In the genomic region with DNA sequence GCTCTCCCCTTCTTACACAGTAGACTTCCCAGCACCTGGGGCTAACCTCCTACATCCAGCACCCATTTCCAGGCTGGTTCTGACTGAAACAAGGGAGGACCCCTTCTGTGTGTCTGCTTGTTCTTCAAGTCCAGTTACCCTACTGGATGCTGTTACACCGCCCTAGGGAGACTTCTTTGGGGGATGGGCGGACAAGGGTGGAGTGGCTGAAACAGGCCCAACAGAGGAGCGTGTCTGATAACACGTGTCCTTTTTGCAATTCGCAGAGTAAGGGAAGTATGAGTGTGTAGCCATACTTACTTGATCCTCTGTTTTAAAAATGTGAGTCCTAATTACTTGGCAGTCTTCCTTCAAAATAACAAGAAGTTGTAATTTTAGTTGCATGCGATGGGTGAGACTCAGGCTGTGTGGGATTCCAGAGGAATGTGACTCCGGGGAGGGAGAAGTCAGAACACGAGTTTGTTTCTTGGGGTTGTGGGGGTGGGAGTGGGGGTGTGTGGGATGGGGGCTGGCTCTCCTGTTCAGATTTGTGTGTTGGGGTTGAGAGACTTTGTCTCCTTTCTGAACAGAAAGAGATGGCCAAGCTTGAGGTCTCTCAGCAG, we compare ENCODE assay signal across 16 mouse cellular contexts.
DNase-seq lines count a peak whose midpoint lies in the region; ATAC-seq and TF ChIP-seq lines count a peak whose summit lies in the region.
"Had no signal": no experiment of that assay in that cellular context is flagged by ENCODE, and none has a peak within 500 bp of the region (broad histone marks: within the 10 kb centered on the region; RNA-seq: fewer than 3 reads in every experiment).

No protein-coding gene starts in this region.

- peaks cover 52% of the 10 kb centered on the region for H3K4me1 ChIP-seq in embryonic facial prominence, embryonic 12.5 days
- H3K4me1 ChIP-seq in embryonic facial prominence, embryonic 10.5 days: peaks cover 51% of the 10 kb centered on the region
- peaks cover 31% of the 10 kb centered on the region for H3K4me1 ChIP-seq in kidney, postnatal 0 days (replicated peaks; ENCODE audit: insufficient read depth, low read length)
- peaks cover 24% of the 10 kb centered on the region for H3K4me1 ChIP-seq in stomach, embryonic 14.5 days (ENCODE audit: control insufficient read depth, insufficient read depth, low read length)
- H3K4me1 ChIP-seq in stomach, postnatal 0 days (replicated peaks; ENCODE audit: control insufficient read depth, insufficient read depth): 0 out of 2 replicates have a peak, but pooled peaks cover 2% of the 10 kb centered on the region
- peaks cover 2% of the 10 kb centered on the region for H3K4me1 ChIP-seq in liver, embryonic 16.5 days (ENCODE audit: control insufficient read depth, low read depth, low read length)
- no peaks in the 10 kb centered on the region for H3K4me1 ChIP-seq in intestine, postnatal 0 days (replicated peaks; ENCODE audit: control insufficient read depth, insufficient read depth, low read length)

- ATAC-seq in embryonic facial prominence, embryonic 12.5 days (ENCODE audit: insufficient number of reproducible peaks, insufficient read depth, low FRiP score, low TSS enrichment): no peak
- no peak for ATAC-seq in kidney, postnatal 0 days (replicated peaks; ENCODE audit: low FRiP score, low read depth)
- ATAC-seq in stomach, embryonic 14.5 days (ENCODE audit: insufficient number of reproducible peaks, insufficient read depth, low FRiP score, low read depth): peak; percentile 16; the same call in 1 of the 2 replicates
- ATAC-seq in stomach, postnatal 0 days (ENCODE audit: low FRiP score, low TSS enrichment): no peak
- peak; percentile 82 for ATAC-seq in liver, embryonic 16.5 days (ENCODE audit: low read depth)
- no peak for ATAC-seq in intestine, postnatal 0 days
- ATAC-seq: hindbrain, embryonic 16.5 days; midbrain, embryonic 15.5 days had no signal

- no peaks in the 10 kb centered on the region for H3K27me3 ChIP-seq in embryonic facial prominence, embryonic 12.5 days
- no peaks in the 10 kb centered on the region for H3K27me3 ChIP-seq in embryonic facial prominence, embryonic 10.5 days (replicated peaks; ENCODE audit: low read depth, poor library complexity, severe bottlenecking)
- no peaks in the 10 kb centered on the region for H3K27me3 ChIP-seq in kidney, postnatal 0 days (ENCODE audit: insufficient read depth, low read length)
- no peaks in the 10 kb centered on the region for H3K27me3 ChIP-seq in stomach, embryonic 14.5 days (ENCODE audit: control insufficient read depth, insufficient read depth, low read length)
- H3K27me3 ChIP-seq in stomach, postnatal 0 days (ENCODE audit: control insufficient read depth, insufficient read depth, low read length): no peaks in the 10 kb centered on the region
- H3K27me3 ChIP-seq in liver, embryonic 16.5 days (ENCODE audit: control insufficient read depth, insufficient read depth, low read depth, low read length): no peaks in the 10 kb centered on the region
- no peaks in the 10 kb centered on the region for H3K27me3 ChIP-seq in intestine, postnatal 0 days (replicated peaks; ENCODE audit: control insufficient read depth, insufficient read depth, low read length)
- H3K27me3 ChIP-seq: midbrain, embryonic 15.5 days; stomach, embryonic 15.5 days had no signal

- H3K9ac ChIP-seq in embryonic facial prominence, embryonic 12.5 days: no peak overlapping the region
- H3K9ac ChIP-seq in kidney, postnatal 0 days (ENCODE audit: low read depth, low read length): no peak overlapping the region
- no peak overlapping the region for H3K9ac ChIP-seq in stomach, embryonic 14.5 days (replicated peaks; ENCODE audit: low read depth, low read length)
- no peak overlapping the region for H3K9ac ChIP-seq in stomach, postnatal 0 days (ENCODE audit: low read length)
- H3K9ac ChIP-seq in liver, embryonic 16.5 days (ENCODE audit: low read depth, low read length): no peak overlapping the region
- H3K9ac ChIP-seq in intestine, postnatal 0 days (ENCODE audit: low read depth, low read length): no peak overlapping the region
- H3K9ac ChIP-seq: midbrain, embryonic 15.5 days; stomach, embryonic 15.5 days had no signal

- no peak for TF ChIP-seq CTCF in kidney, postnatal 0 days (IDR thresholded peaks at IDR 0.05; ENCODE audit: low read depth)
- no peak for TF ChIP-seq CTCF in stomach, postnatal 0 days (IDR thresholded peaks at IDR 0.05; ENCODE audit: low read depth)
- no peak for TF ChIP-seq CTCF in intestine, postnatal 0 days (IDR thresholded peaks at IDR 0.05; ENCODE audit: low read depth)

- peak overlapping the region; percentile 60 for H3K27ac ChIP-seq in embryonic facial prominence, embryonic 12.5 days
- no peak overlapping the region for H3K27ac ChIP-seq in embryonic facial prominence, embryonic 10.5 days (replicated peaks)
- 0 out of 2 replicates have a peak overlapping the region, but pooled peaks have one; percentile 19 for H3K27ac ChIP-seq in kidney, postnatal 0 days
- H3K27ac ChIP-seq in stomach, embryonic 14.5 days (ENCODE audit: low read length): no peak overlapping the region
- H3K27ac ChIP-seq in stomach, postnatal 0 days (replicated peaks): no peak overlapping the region
- no peak overlapping the region for H3K27ac ChIP-seq in liver, embryonic 16.5 days (ENCODE audit: low read length)
- H3K27ac ChIP-seq in intestine, postnatal 0 days (ENCODE audit: low read depth, low read length): no peak overlapping the region
- H3K27ac ChIP-seq: midbrain, embryonic 15.5 days; stomach, embryonic 15.5 days had no signal

- no peak for DNase-seq in embryonic facial prominence, embryonic 10.5 days (ENCODE audit: low spot score)
- DNase-seq in kidney, postnatal 0 days (ENCODE audit: low spot score): peak; percentile 76
- DNase-seq in kidney, postnatal 14 days: no peak
- no peak for DNase-seq in stomach, postnatal 0 days (ENCODE audit: low spot score)
- DNase-seq: adrenal gland, postnatal 14 days; kidney, adult 2 months; layer of hippocampus, adult 9-11 months; right cerebral cortex, adult 18-20 months; thymus, postnatal 4 days had no signal

- WGBS in embryonic facial prominence, embryonic 12.5 days: 73% methylated on average over 8 of the region's 8 CpGs
- 86% methylated on average over 8 of the region's 8 CpGs for WGBS in embryonic facial prominence, embryonic 10.5 days
- WGBS in kidney, postnatal 0 days: 57% methylated on average over 8 of the region's 8 CpGs
- WGBS in stomach, embryonic 14.5 days: 73% methylated on average over 8 of the region's 8 CpGs
- 49% methylated on average over 8 of the region's 8 CpGs for WGBS in stomach, postnatal 0 days
- 55% methylated on average over 8 of the region's 8 CpGs for WGBS in liver, embryonic 16.5 days (ENCODE audit: insufficient replicate concordance)
- 83% methylated on average over 8 of the region's 8 CpGs for WGBS in intestine, postnatal 0 days

- H3K4me3 ChIP-seq in embryonic facial prominence, embryonic 12.5 days: no peak overlapping the region
- H3K4me3 ChIP-seq in embryonic facial prominence, embryonic 10.5 days: no peak overlapping the region
- no peak overlapping the region for H3K4me3 ChIP-seq in kidney, postnatal 0 days (replicated peaks; ENCODE audit: low read depth, low read length)
- no peak overlapping the region for H3K4me3 ChIP-seq in stomach, embryonic 14.5 days (ENCODE audit: low read depth, low read length)
- no peak overlapping the region for H3K4me3 ChIP-seq in stomach, postnatal 0 days (ENCODE audit: low read depth, low read length)
- no peak overlapping the region for H3K4me3 ChIP-seq in liver, embryonic 16.5 days (ENCODE audit: low read depth, low read length)
- H3K4me3 ChIP-seq in intestine, postnatal 0 days (ENCODE audit: low read depth, low read length): no peak overlapping the region
- H3K4me3 ChIP-seq: midbrain, embryonic 15.5 days; stomach, embryonic 15.5 days had no signal

- no peak for TF ChIP-seq EP300 in stomach, postnatal 0 days (optimal IDR thresholded peaks at IDR 0.05)

- no peak overlapping the region for H3K4me2 ChIP-seq in embryonic facial prominence, embryonic 12.5 days (replicated peaks)
- H3K4me2 ChIP-seq in kidney, postnatal 0 days (ENCODE audit: low read length): no peak overlapping the region
- no peak overlapping the region for H3K4me2 ChIP-seq in stomach, embryonic 14.5 days (replicated peaks; ENCODE audit: low read depth, low read length)
- no peak overlapping the region for H3K4me2 ChIP-seq in stomach, postnatal 0 days (replicated peaks; ENCODE audit: low read depth)
- no peak overlapping the region for H3K4me2 ChIP-seq in liver, embryonic 16.5 days (ENCODE audit: low read depth, low read length)
- no peak overlapping the region for H3K4me2 ChIP-seq in intestine, postnatal 0 days (replicated peaks; ENCODE audit: low read depth)
- H3K4me2 ChIP-seq: midbrain, embryonic 15.5 days; stomach, embryonic 15.5 days had no signal

- no peaks in the 10 kb centered on the region for H3K36me3 ChIP-seq in embryonic facial prominence, embryonic 12.5 days
- peaks cover 40% of the 10 kb centered on the region for H3K36me3 ChIP-seq in embryonic facial prominence, embryonic 10.5 days (replicated peaks)
- no peaks in the 10 kb centered on the region for H3K36me3 ChIP-seq in kidney, postnatal 0 days (ENCODE audit: insufficient read depth, low read length)
- no peaks in the 10 kb centered on the region for H3K36me3 ChIP-seq in stomach, embryonic 14.5 days (ENCODE audit: control insufficient read depth, insufficient read depth, low read length)
- H3K36me3 ChIP-seq in stomach, postnatal 0 days (ENCODE audit: control insufficient read depth, insufficient read depth, low read length): no peaks in the 10 kb centered on the region
- H3K36me3 ChIP-seq in liver, embryonic 16.5 days (ENCODE audit: control insufficient read depth, insufficient read depth): no peaks in the 10 kb centered on the region
- no peaks in the 10 kb centered on the region for H3K36me3 ChIP-seq in intestine, postnatal 0 days (ENCODE audit: control insufficient read depth, insufficient read depth)
- H3K36me3 ChIP-seq: midbrain, embryonic 15.5 days; stomach, embryonic 15.5 days had no signal

- no peaks in the 10 kb centered on the region for H3K9me3 ChIP-seq in embryonic facial prominence, embryonic 12.5 days
- H3K9me3 ChIP-seq in embryonic facial prominence, embryonic 10.5 days: no peaks in the 10 kb centered on the region
- H3K9me3 ChIP-seq in kidney, postnatal 0 days (replicated peaks; ENCODE audit: low read length): no peaks in the 10 kb centered on the region
- H3K9me3 ChIP-seq in stomach, embryonic 14.5 days (ENCODE audit: control insufficient read depth, low read depth, low read length): no peaks in the 10 kb centered on the region
- no peaks in the 10 kb centered on the region for H3K9me3 ChIP-seq in stomach, postnatal 0 days (ENCODE audit: control insufficient read depth, low read length)
- no peaks in the 10 kb centered on the region for H3K9me3 ChIP-seq in liver, embryonic 16.5 days (replicated peaks; ENCODE audit: control insufficient read depth, low read length)
- H3K9me3 ChIP-seq in intestine, postnatal 0 days (ENCODE audit: control insufficient read depth): no peaks in the 10 kb centered on the region
- H3K9me3 ChIP-seq: midbrain, embryonic 15.5 days; stomach, embryonic 15.5 days had no signal

Comparison
In these comparisons a context has a peak if more than half of its experiments do, and no peak if none do; other contexts are left out.
1. ATAC-seq: peak in stomach, embryonic 14.5 days (single experiment) and liver, embryonic 16.5 days (single experiment); none in embryonic facial prominence, embryonic 12.5 days (single experiment), kidney, postnatal 0 days (single experiment), stomach, postnatal 0 days (single experiment) and intestine, postnatal 0 days (single experiment).
2. H3K27ac ChIP-seq: peak in embryonic facial prominence, embryonic 12.5 days (single experiment) and kidney, postnatal 0 days (single experiment); none in embryonic facial prominence, embryonic 10.5 days (single experiment), stomach, embryonic 14.5 days (single experiment), stomach, postnatal 0 days (single experiment), liver, embryonic 16.5 days (single experiment) and intestine, postnatal 0 days (single experiment).